Mouse (Mus musculus) cerebral cortex, adult 2 months (tissue): ENCODE measurements around the gene Tmem94.

Experiments
- WGBS: fragments of 180-500 bp; shearing (Covaris S2); methylation state at CpG from one replicate; pipeline ENCODE4 v1.1.7; 2018; 5-methylcytosine and 5-hydroxymethylcytosine counted together

Tmem94 gene

GRCm38 (mm10) chr11:115832064-115832463 lies 66.8 kb downstream of the Tmem94 start:
- 86% methylated on average over 6 of the region's 6 CpGs for WGBS

- WGBS: 57% methylated on average over 8 of the region's 8 CpGs
These were observed 67.3 kb downstream of the Tmem94 start for GRCm38 (mm10) chr11:115832523-115832922.

- 65% methylated on average over 8 of the region's 8 CpGs for WGBS
These were observed 67.8 kb downstream of the Tmem94 start for GRCm38 (mm10) chr11:115833021-115833513.

- WGBS: 82% methylated on average over 6 of the region's 6 CpGs
These were observed 68.8 kb downstream of the Tmem94 start for GRCm38 (mm10) chr11:115834033-115834432.

GRCm38 (mm10) chr11:115836656-115837395 lies 71.6 kb downstream of the Tmem94 start:
- 76% methylated on average over 11 of the region's 11 CpGs for WGBS

GRCm38 (mm10) chr11:115837606-115838345 lies 72.5 kb downstream of the Tmem94 start:
- WGBS: 95% methylated on average over 22 of the region's 22 CpGs

GRCm38 (mm10) chr11:115838895-115839311 lies 73.7 kb downstream of the Tmem94 start:
- 77% methylated on average over 4 of the region's 4 CpGs for WGBS

GRCm38 (mm10) chr11:115839732-115840131 lies 74.5 kb downstream of the Tmem94 start:
- WGBS: 72% methylated on average over 3 of the region's 3 CpGs

GRCm38 (mm10) chr11:115841044-115841443 lies 75.8 kb downstream of the Tmem94 start:
- 87% methylated on average over 6 of the region's 6 CpGs for WGBS

- WGBS: 73% methylated on average over 6 of the region's 6 CpGs
These were observed 76.8 kb downstream of the Tmem94 start for GRCm38 (mm10) chr11:115841961-115842550.

GRCm38 (mm10) chr11:115843141-115843890 lies 78.1 kb downstream of the Tmem94 start:
- WGBS: 94% methylated on average over 11 of the region's 14 CpGs

- WGBS: 93% methylated on average over 5 of the region's 5 CpGs
These were observed 78.6 kb downstream of the Tmem94 start for GRCm38 (mm10) chr11:115843891-115844239.

GRCm38 (mm10) chr11:115844240-115844639 lies 79.0 kb downstream of the Tmem94 start:
- WGBS: 84% methylated on average over 8 of the region's 8 CpGs

GRCm38 (mm10) chr11:115845819-115846218 lies 80.6 kb downstream of the Tmem94 start:
- 95% methylated on average over 2 of the region's 2 CpGs for WGBS
